Mouse (Mus musculus) heart, embryonic 11.5 days (tissue): ENCODE results near the gene Arid2. TPM values are rescaled to one million over a fixed set of nuclear protein-coding genes. Genes with fewer than 3 reads are reported as not detected.

Experiments used
- ATAC-seq: fragments of 200-750 bp; cut with Nextera tagmentation; replicated peaks from 2 replicates; pipeline ENCODE4 v1.8.0; 2017; ENCODE audit warnings: moderate library complexity; ENCODE audit not compliant: insufficient number of reproducible peaks, low FRiP score, low TSS enrichment
- H3K27ac ChIP-seq: fragments of 300-500 bp; sonication (generic); 2 replicates; pipeline ENCODE4 v1.5.1; 2014; ENCODE audit warnings: mild to moderate bottlenecking, low read depth, low read length
- H3K27me3 ChIP-seq: fragments of 300-500 bp; sonication (generic); 2 replicates; pipeline ENCODE4 v1.6.1; 2014; ENCODE audit warnings: mild to moderate bottlenecking, low read length, mixed read lengths; ENCODE audit not compliant: control insufficient read depth, insufficient read depth
- H3K36me3 ChIP-seq: fragments of 300-500 bp; sonication (generic); 2 replicates; pipeline ENCODE4 v1.6.1; 2014; ENCODE audit warnings: mild to moderate bottlenecking, low read length, moderate library complexity, mixed read lengths; ENCODE audit not compliant: control insufficient read depth, insufficient read depth
- H3K4me1 ChIP-seq: fragments of 300-500 bp; sonication (generic); 2 replicates; pipeline ENCODE4 v1.6.1; 2014; ENCODE audit warnings: low read length; ENCODE audit not compliant: control insufficient read depth, insufficient read depth
- H3K4me2 ChIP-seq: fragments of 300-500 bp; sonication (generic); 2 replicates; pipeline ENCODE4 v1.6.1; 2014; ENCODE audit warnings: mild to moderate bottlenecking, moderate library complexity
- H3K4me3 ChIP-seq: fragments of 300-500 bp; sonication (generic); 2 replicates; pipeline ENCODE4 v1.5.1; 2014; ENCODE audit warnings: low read depth, low read length
- H3K9ac ChIP-seq: fragments of 300-500 bp; sonication (generic); 2 replicates; pipeline ENCODE4 v1.6.1; 2014; ENCODE audit warnings: mild to moderate bottlenecking, low read depth, low read length, moderate library complexity
- H3K9me3 ChIP-seq: fragments of 300-500 bp; sonication (generic); replicated peaks from 2 replicates; pipeline ENCODE4 v1.6.1; 2016; ENCODE audit warnings: low read length; ENCODE audit not compliant: control insufficient read depth
- WGBS: fragments of 180-500 bp; shearing (Covaris S2); extraction: QIAGEN DNeasy Blood & Tissue Kit; methylation state at CpG from one replicate; pipeline ENCODE4 v1.1.7; 2014; ENCODE audit not compliant: insufficient replicate concordance; 5-methylcytosine and 5-hydroxymethylcytosine counted together
- polyA plus RNA-seq: library from polyadenylated mRNA; unstranded; fragments of >200 nt; fragmentation: Nextera tagmentation; extraction: Ambion mirVana; gene quantifications from 2 replicates; pipeline ENCODE4 v1.2.1, GENCODE M21; 2014

Arid2 gene
- polyA plus RNA-seq, 1 experiment from 2014 or later = 22.6 TPM

DNA sequence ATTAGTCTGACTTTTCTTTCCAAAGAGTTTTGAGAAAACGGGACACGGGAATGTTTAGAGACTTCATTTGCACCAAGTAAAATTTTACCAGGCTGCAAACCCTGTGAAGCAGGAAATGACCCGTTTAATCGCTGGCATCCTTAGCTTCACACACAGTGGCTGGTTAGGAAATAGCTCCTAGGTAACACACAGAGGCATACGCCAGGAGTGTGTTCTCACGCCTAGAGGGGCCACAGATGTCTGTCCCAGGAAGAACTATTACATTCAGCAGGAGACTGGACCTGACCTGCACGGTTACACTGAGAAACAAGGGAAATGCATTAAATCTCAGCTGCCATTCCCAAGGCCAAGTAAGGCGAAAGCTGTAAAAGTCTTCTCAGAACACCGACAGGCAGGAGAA, 18.7 kb upstream of the Arid2 start:
- ATAC-seq = no peak
- H3K4me1 ChIP-seq = peaks cover 17% of the 10 kb centered on the region
- H3K4me3 ChIP-seq = no peak overlapping the region
- H3K9ac ChIP-seq = no peak overlapping the region
- H3K4me2 ChIP-seq = no peak overlapping the region
- no peaks in the 10 kb centered on the region for H3K27me3 ChIP-seq
- no peak overlapping the region for H3K27ac ChIP-seq
- 88% methylated on average over 9 of the region's 9 CpGs for WGBS
- H3K9me3 ChIP-seq = peaks cover 7% of the 10 kb centered on the region; the same call in 1 of the 2 replicates
- H3K36me3 ChIP-seq = peaks cover 13% of the 10 kb centered on the region

- Histone ChIP-seq H3K27ac (no peak overlapping the region), H3K36me3 (peaks cover 13% of the 10 kb centered on the region), H3K4me1 (peaks cover 17% of the 10 kb centered on the region), H3K9me3 (peaks cover 7% of the 10 kb centered on the region; the same call in 1 of the 2 replicates), H3K4me3 (no peak overlapping the region), H3K27me3 (no peaks in the 10 kb centered on the region), H3K9ac (no peak overlapping the region), H3K4me2 (no peak overlapping the region)
- 83% methylated on average over 4 of the region's 4 CpGs for WGBS
- no peak for ATAC-seq
Measured at GRCm38 (mm10) chr15:96269402-96269801, 17.9 kb upstream of the Arid2 start.

DNA sequence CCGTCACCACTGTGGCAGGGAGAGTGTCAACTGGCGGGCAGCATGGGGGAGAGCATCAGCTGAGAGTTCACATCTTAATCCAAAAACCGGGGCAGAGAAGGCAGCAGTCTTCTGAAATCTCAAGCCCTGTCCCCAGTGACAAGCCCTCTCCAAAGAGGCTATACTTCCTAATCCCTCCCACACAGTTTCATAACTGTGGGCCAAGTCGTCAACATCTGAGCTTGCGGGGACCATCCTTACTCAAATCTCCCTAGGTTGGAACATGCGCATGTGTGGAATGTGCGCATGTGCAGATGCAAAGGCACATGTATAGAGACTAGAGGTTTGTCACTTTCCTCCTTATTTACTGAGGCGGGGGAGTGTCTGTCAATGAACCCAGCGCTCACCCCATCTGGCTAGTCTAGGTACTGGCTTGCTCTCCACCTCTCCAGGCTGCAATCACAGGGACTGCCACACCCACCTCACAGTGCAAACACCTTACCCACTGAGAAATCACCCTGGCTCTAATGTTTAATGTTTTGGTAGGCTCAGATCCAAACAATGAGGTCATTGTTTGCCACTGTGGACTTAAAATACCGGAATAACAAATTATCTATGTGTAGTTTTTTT, 16.9 kb upstream of the Arid2 start:
- H3K27me3 ChIP-seq = no peaks in the 10 kb centered on the region
- H3K9ac ChIP-seq = no peak overlapping the region
- H3K4me1 ChIP-seq = peaks cover 24% of the 10 kb centered on the region
- 81% methylated on average over 10 of the region's 10 CpGs for WGBS
- H3K27ac ChIP-seq = no peak overlapping the region
- no peak overlapping the region for H3K4me3 ChIP-seq
- ATAC-seq = 0 out of 2 replicates have a peak, but pooled peaks have one; percentile 22
- peaks cover 13% of the 10 kb centered on the region for H3K36me3 ChIP-seq
- H3K4me2 ChIP-seq = no peak overlapping the region
- H3K9me3 ChIP-seq = peaks cover 7% of the 10 kb centered on the region; the same call in 1 of the 2 replicates

DNA sequence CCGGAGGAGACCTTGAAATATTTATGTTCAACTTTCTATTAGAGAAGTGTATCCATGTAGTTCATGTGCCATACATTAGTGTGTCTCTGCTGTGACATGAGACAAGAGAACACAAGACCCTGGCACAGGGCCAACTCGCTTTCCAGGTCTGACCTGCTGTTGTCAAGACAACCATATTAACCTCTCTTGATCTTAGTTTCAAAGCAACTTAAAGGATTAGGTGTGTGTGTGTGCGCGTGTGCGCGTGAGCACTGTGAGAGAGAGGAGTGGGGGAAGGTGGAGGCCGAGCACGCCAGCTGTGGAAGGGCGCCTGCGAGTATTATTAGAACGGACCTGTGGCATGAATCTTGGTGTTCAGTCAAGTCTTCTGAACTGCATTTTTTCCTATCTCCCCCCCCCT, 15.0 kb upstream of the Arid2 start:
- WGBS = 72% methylated on average over 11 of the region's 11 CpGs
- peak overlapping the region; percentile 22; the same call in 1 of the 2 replicates for H3K27ac ChIP-seq
- H3K4me2 ChIP-seq = no peak overlapping the region
- no peak overlapping the region for H3K4me3 ChIP-seq
- no peak overlapping the region for H3K9ac ChIP-seq
- ATAC-seq = 0 out of 2 replicates have a peak, but pooled peaks have one; percentile 51
- H3K9me3 ChIP-seq = no peaks in the 10 kb centered on the region
- peaks cover 42% of the 10 kb centered on the region for H3K4me1 ChIP-seq
- H3K36me3 ChIP-seq = peaks cover 5% of the 10 kb centered on the region
- H3K27me3 ChIP-seq = no peaks in the 10 kb centered on the region

GRCm38 (mm10) chr15:96274341-96274740, 13.0 kb upstream of the Arid2 start:
- no peak overlapping the region for H3K27ac ChIP-seq
- no peaks in the 10 kb centered on the region for H3K27me3 ChIP-seq
- H3K36me3 ChIP-seq = peaks cover 5% of the 10 kb centered on the region; the same call in 1 of the 2 replicates
- no peak for ATAC-seq
- H3K4me2 ChIP-seq = no peak overlapping the region
- peaks cover 48% of the 10 kb centered on the region for H3K4me1 ChIP-seq
- H3K9ac ChIP-seq = no peak overlapping the region
- no peaks in the 10 kb centered on the region for H3K9me3 ChIP-seq
- WGBS = 39% methylated on average over 2 of the region's 2 CpGs
- H3K4me3 ChIP-seq = no peak overlapping the region

- Histone ChIP-seq H3K4me2 (no peak overlapping the region), H3K9me3 (no peaks in the 10 kb centered on the region), H3K4me3 (no peak overlapping the region), H3K27me3 (no peaks in the 10 kb centered on the region), H3K9ac (no peak overlapping the region), H3K27ac (no peak overlapping the region), H3K4me1 (peaks cover 48% of the 10 kb centered on the region), H3K36me3 (peaks cover 13% of the 10 kb centered on the region; the same call in 1 of the 2 replicates)
- no peak for ATAC-seq
- WGBS = 68% methylated on average over 2 of the region's 2 CpGs
Measured at GRCm38 (mm10) chr15:96275198-96275597, 12.1 kb upstream of the Arid2 start.

DNA sequence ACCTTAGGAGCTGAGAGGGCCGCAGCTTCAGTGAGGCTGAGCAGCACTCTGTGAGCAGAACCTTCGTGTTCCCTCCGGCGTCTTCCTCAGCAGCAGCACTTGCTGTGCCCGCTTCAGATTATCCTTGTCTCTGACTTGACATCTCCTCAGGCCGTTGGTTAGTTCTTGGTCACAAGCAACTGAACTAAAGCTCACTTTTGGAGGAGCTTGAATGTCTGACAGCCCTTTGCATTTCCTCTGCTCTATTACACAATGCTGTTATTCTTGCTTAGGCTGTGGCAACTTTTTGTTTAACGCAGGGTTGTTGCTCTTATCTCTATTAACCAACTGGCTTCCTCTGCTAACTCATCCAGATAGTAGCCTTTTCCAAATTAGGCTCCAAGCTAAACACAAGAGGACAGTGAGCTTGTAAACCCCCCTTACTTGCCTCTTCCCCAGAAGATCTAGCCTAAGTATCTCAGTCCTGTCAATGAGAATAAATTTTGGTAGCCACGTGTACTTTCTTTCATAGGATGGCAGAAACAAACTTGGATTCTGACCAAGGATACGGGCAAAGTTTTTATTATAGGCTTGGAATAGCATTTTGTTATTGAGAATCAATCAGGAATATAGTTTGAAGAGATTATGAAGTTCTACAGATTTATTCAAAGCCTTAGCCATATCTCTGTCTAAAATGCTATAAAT, 11.4 kb upstream of the Arid2 start:
- Histone ChIP-seq H3K4me3 (no peak overlapping the region), H3K36me3 (peaks cover 17% of the 10 kb centered on the region; the same call in 1 of the 2 replicates), H3K9ac (no peak overlapping the region), H3K4me2 (peak overlapping the region; percentile 27), H3K27ac (peak overlapping the region; percentile 42; the same call in 1 of the 2 replicates), H3K4me1 (peaks cover 48% of the 10 kb centered on the region), H3K9me3 (no peaks in the 10 kb centered on the region), H3K27me3 (no peaks in the 10 kb centered on the region)
- WGBS = 53% methylated on average over 9 of the region's 9 CpGs
- no peak for ATAC-seq

GRCm38 (mm10) chr15:96277061-96277460, 10.3 kb upstream of the Arid2 start:
- no peak overlapping the region for H3K4me2 ChIP-seq
- H3K36me3 ChIP-seq = peaks cover 17% of the 10 kb centered on the region; the same call in 1 of the 2 replicates
- 57% methylated on average over 4 of the region's 4 CpGs for WGBS
- no peak overlapping the region for H3K9ac ChIP-seq
- no peak for ATAC-seq
- H3K9me3 ChIP-seq = no peaks in the 10 kb centered on the region
- H3K4me1 ChIP-seq = peaks cover 46% of the 10 kb centered on the region
- no peak overlapping the region for H3K4me3 ChIP-seq
- H3K27me3 ChIP-seq = no peaks in the 10 kb centered on the region
- no peak overlapping the region for H3K27ac ChIP-seq
